8 mouse cellular contexts compared by ENCODE assay signal in genomic region chr11:112782357-112783121, GRCm38 (mm10). TPM values are rescaled to one million over a fixed set of nuclear protein-coding genes. Genes with fewer than 3 reads are reported as not detected.
DNase-seq lines count a peak whose midpoint lies in the region; ATAC-seq and TF ChIP-seq lines count a peak whose summit lies in the region.

No protein-coding gene starts in this region.

- WGBS in embryonic facial prominence, embryonic 12.5 days = under 1% methylated on average over 75 of the region's 75 CpGs
- 0% methylated on average over 75 of the region's 75 CpGs for WGBS in limb, embryonic 11.5 days
- WGBS in midbrain, postnatal 0 days = under 1% methylated on average over 70 of the region's 75 CpGs

- ATAC-seq in embryonic facial prominence, embryonic 12.5 days (ENCODE audit: insufficient number of reproducible peaks, insufficient read depth, low FRiP score, low TSS enrichment) = 0 out of 2 replicates have a peak, but pooled peaks have one; percentile 42
- ATAC-seq in limb, embryonic 11.5 days (ENCODE audit: insufficient number of reproducible peaks, low FRiP score, low TSS enrichment, low read depth) = peak; percentile 40
- ATAC-seq in midbrain, postnatal 0 days (ENCODE audit: low FRiP score) = peak; percentile 31; the same call in 1 of the 2 replicates

- peaks cover 40% of the 10 kb centered on the region for H3K4me1 ChIP-seq in embryonic facial prominence, embryonic 12.5 days
- H3K4me1 ChIP-seq in limb, embryonic 11.5 days (ENCODE audit: control insufficient read depth, insufficient read depth, low read length) = peaks cover 24% of the 10 kb centered on the region
- no peaks in the 10 kb centered on the region for H3K4me1 ChIP-seq in midbrain, postnatal 0 days (ENCODE audit: insufficient read depth, low read length)

- no peak for TF ChIP-seq CTCF in C2C12 (IDR thresholded peaks at IDR 0.05; ENCODE audit: control insufficient read depth, insufficient read depth, insufficient read length)
- no peak for TF ChIP-seq CTCF in midbrain, postnatal 0 days (IDR thresholded peaks at IDR 0.05)

- peak overlapping the region; percentile 80 for H3ac ChIP-seq in C2C12 (ENCODE audit: control insufficient read depth, insufficient read length, low read depth)

- H3K27ac ChIP-seq in embryonic facial prominence, embryonic 12.5 days = peak overlapping the region; percentile 92
- peak overlapping the region; percentile 98 for H3K27ac ChIP-seq in limb, embryonic 11.5 days (replicated peaks; ENCODE audit: low read depth, low read length)
- peak overlapping the region; percentile 48 for H3K27ac ChIP-seq in midbrain, postnatal 0 days (ENCODE audit: low read depth, low read length)

- peak overlapping the region; percentile 93 for H3K4me2 ChIP-seq in embryonic facial prominence, embryonic 12.5 days (replicated peaks)
- H3K4me2 ChIP-seq in limb, embryonic 11.5 days (ENCODE audit: low read depth, severe bottlenecking) = peak overlapping the region; percentile 95
- peak overlapping the region; percentile 96 for H3K4me2 ChIP-seq in midbrain, postnatal 0 days (ENCODE audit: low read depth, low read length, poor library complexity, severe bottlenecking)

- no peaks in the 10 kb centered on the region for H3K27me3 ChIP-seq in C2C12 (ENCODE audit: control insufficient read depth, insufficient read depth, insufficient read length)
- H3K27me3 ChIP-seq in embryonic facial prominence, embryonic 12.5 days = peaks cover 10% of the 10 kb centered on the region; the same call in 1 of the 2 replicates
- peaks cover 2% of the 10 kb centered on the region; the same call in 1 of the 2 replicates for H3K27me3 ChIP-seq in limb, embryonic 11.5 days (ENCODE audit: control insufficient read depth, insufficient read depth, low read length)
- peaks cover 22% of the 10 kb centered on the region; the same call in 1 of the 2 replicates for H3K27me3 ChIP-seq in midbrain, postnatal 0 days (ENCODE audit: insufficient read depth, low read length)

- no peaks in the 10 kb centered on the region for H3K9me3 ChIP-seq in embryonic facial prominence, embryonic 12.5 days
- no peaks in the 10 kb centered on the region for H3K9me3 ChIP-seq in limb, embryonic 11.5 days (ENCODE audit: control insufficient read depth, low read length)
- H3K9me3 ChIP-seq in midbrain, postnatal 0 days (ENCODE audit: low read length) = no peaks in the 10 kb centered on the region

- peaks cover 40% of the 10 kb centered on the region for H3K79me2 ChIP-seq in C2C12 (ENCODE audit: control insufficient read depth, insufficient read depth)

- H3K36me3 ChIP-seq in C2C12 (ENCODE audit: control insufficient read depth, insufficient read depth) = peaks cover 29% of the 10 kb centered on the region
- H3K36me3 ChIP-seq in embryonic facial prominence, embryonic 12.5 days = peaks cover 10% of the 10 kb centered on the region; the same call in 1 of the 2 replicates
- no peaks in the 10 kb centered on the region for H3K36me3 ChIP-seq in limb, embryonic 11.5 days (ENCODE audit: control insufficient read depth, insufficient read depth, low read length)
- no peaks in the 10 kb centered on the region for H3K36me3 ChIP-seq in midbrain, postnatal 0 days (ENCODE audit: insufficient read depth, low read length)

- H3K9ac ChIP-seq in embryonic facial prominence, embryonic 12.5 days = peak overlapping the region; percentile 77
- H3K9ac ChIP-seq in limb, embryonic 11.5 days (ENCODE audit: low read length) = peak overlapping the region; percentile 95
- peak overlapping the region; percentile 73 for H3K9ac ChIP-seq in midbrain, postnatal 0 days (replicated peaks; ENCODE audit: low read length, poor library complexity, severe bottlenecking)

- peaks cover 25% of the 10 kb centered on the region for H3K79me3 ChIP-seq in C2C12 (ENCODE audit: low read depth)

- H3K4me3 ChIP-seq in C2C12 (ENCODE audit: insufficient read depth, poor library complexity, severe bottlenecking) = peak overlapping the region; percentile 87
- peak overlapping the region; percentile 73 for H3K4me3 ChIP-seq in embryonic facial prominence, embryonic 12.5 days
- peak overlapping the region; percentile 79 for H3K4me3 ChIP-seq in limb, embryonic 11.5 days (ENCODE audit: low read depth, low read length)
- peak overlapping the region; percentile 46 for H3K4me3 ChIP-seq in midbrain, postnatal 0 days (ENCODE audit: low read depth, low read length)

- DNase-seq in adrenal gland, adult 8-10 months = peak; percentile 14
- DNase-seq in adrenal gland, adult 2 months = no peak
- DNase-seq in heart, postnatal 4 days = peak; percentile 31
- peak; percentile 75 for DNase-seq in limb, embryonic 11.5 days (ENCODE audit: low spot score)
- peak; percentile 27 for DNase-seq in midbrain, postnatal 0 days (ENCODE audit: low spot score)
- DNase-seq in yolk sac, embryonic 10.5 days (ENCODE audit: low spot score) = peak; percentile 59

TF ChIP-seq in C2C12, 6 proteins besides CTCF, POLR2A, EP300 and RAD21:
- TF ChIP-seq MAX (IDR thresholded peaks at IDR 0.05) = no peak
- TF ChIP-seq MYOG (IDR thresholded peaks at IDR 0.05; ENCODE audit: control insufficient read depth, extremely low read depth, insufficient read length) = no peak
- TF ChIP-seq USF1 (IDR thresholded peaks at IDR 0.05; ENCODE audit: low read depth) = no peak
- no peak for TF ChIP-seq MYOD1 (IDR thresholded peaks at IDR 0.05; ENCODE audit: control insufficient read depth, insufficient read length, low read depth)
- no peak for TF ChIP-seq CEBPB (IDR thresholded peaks at IDR 0.05; ENCODE audit: low read depth)
- TF ChIP-seq FOSL1 (IDR thresholded peaks at IDR 0.05; ENCODE audit: insufficient read depth, low read length, poor library complexity, severe bottlenecking) = no peak

RNA-seq across cellular contexts. Expression of gene Sox9, which starts 0.5 kb away (rescaled TPM):
- total RNA-seq in adrenal gland, adult 8-10 months (2022) = 1 to 10 TPM; 1.2 to 3.8 (median 2.5) TPM
- total RNA-seq in adrenal gland, adult 2 months (2021) = 1 to 10 TPM; 2.0 to 4.2 TPM
- polyA plus RNA-seq in adrenal gland, adult 2 months (2012; rRNA removed) = 2.9 and 4.0 TPM in 2 replicates
- 14.4 TPM for polyA plus RNA-seq in C2C12 (2012; fragmentation: generic; extraction: Trizol)
- polyA plus RNA-seq in embryonic facial prominence, embryonic 12.5 days (2016; fragmentation: Nextera tagmentation; extraction: Ambion mirVana) = 138 and 149 TPM in 2 replicates
- total RNA-seq in heart, postnatal 4 days (2021) = 10 to 100 TPM; 11.1 to 11.9 TPM
- 208 and 215 TPM in 2 replicates for polyA plus RNA-seq in limb, embryonic 11.5 days (2014; fragmentation: Nextera tagmentation; extraction: Ambion mirVana)
- 10.4 TPM in 2 replicates for total RNA-seq in midbrain, postnatal 0 days (2014; rRNA removed)
- polyA plus RNA-seq in midbrain, postnatal 0 days (2015; fragmentation: Nextera tagmentation; extraction: Ambion mirVana) = 35.4 and 36.5 TPM in 2 replicates

Comparison
In these comparisons a context has a peak if more than half of its experiments do, and no peak if none do; other contexts are left out.
1. H3K27ac ChIP-seq: peak in every context shown above with its lines; median percentile 98 in limb, embryonic 11.5 days; 92 in embryonic facial prominence, embryonic 12.5 days; 48 in midbrain, postnatal 0 days.